Mouse (Mus musculus) liver, postnatal 0 days (tissue): ENCODE measurements around the gene Syt13. TPM values are rescaled to one million over a fixed set of nuclear protein-coding genes. Genes with fewer than 3 reads are reported as not detected.

Experiments used
- ATAC-seq: fragments of 200-750 bp; cut with Nextera tagmentation; 2 replicates; pipeline ENCODE4 v1.8.0; 2017; ENCODE audit warnings: mild to moderate bottlenecking, moderate library complexity
- DNase-seq: peaks from one replicate; pipeline ENCODE4 v3.0.0-alpha.2; 2016
- H3K27ac ChIP-seq: fragments of 300-500 bp; sonication (generic); 2 replicates; pipeline ENCODE4 v1.5.1; 2014; ENCODE audit warnings: antibody characterized with exemption, moderate library complexity, mild to moderate bottlenecking, low read depth
- H3K27me3 ChIP-seq: fragments of 300-500 bp; sonication (generic); 2 replicates; pipeline ENCODE4 v1.6.1; 2014; ENCODE audit warnings: low read length, control low read depth, mixed read lengths; ENCODE audit not compliant: insufficient read depth
- H3K36me3 ChIP-seq: fragments of 300-500 bp; sonication (generic); replicated peaks from 2 replicates; pipeline ENCODE4 v1.6.1; 2014; ENCODE audit warnings: mild to moderate bottlenecking, control low read depth, low read length, moderate library complexity, mixed read lengths; ENCODE audit not compliant: insufficient read depth
- H3K4me1 ChIP-seq: fragments of 300-500 bp; sonication (generic); 2 replicates; pipeline ENCODE4 v1.6.1; 2014; ENCODE audit warnings: antibody characterized with exemption, mild to moderate bottlenecking, control low read depth; ENCODE audit not compliant: insufficient read depth
- H3K4me2 ChIP-seq: fragments of 300-500 bp; sonication (generic); 2 replicates; pipeline ENCODE4 v1.6.1; 2014; ENCODE audit warnings: low read depth, mild to moderate bottlenecking, low read length, moderate library complexity, mixed read lengths
- H3K4me3 ChIP-seq: fragments of 300-500 bp; sonication (generic); 2 replicates; pipeline ENCODE4 v1.5.1; 2014; ENCODE audit warnings: low read depth, low read length
- H3K9ac ChIP-seq: fragments of 300-500 bp; sonication (generic); replicated peaks from 2 replicates; pipeline ENCODE4 v1.6.1; 2014; ENCODE audit warnings: mild to moderate bottlenecking, moderate library complexity
- H3K9me3 ChIP-seq: fragments of 300-500 bp; sonication (generic); 2 replicates; pipeline ENCODE4 v1.6.1; 2016; ENCODE audit warnings: mild to moderate bottlenecking, control low read depth, low read length, mixed read lengths
- CTCF ChIP-seq: sonication (generic); IDR thresholded peaks from 2 replicates; pipeline ENCODE4 v1.5.1; 2016; ENCODE audit warnings: antibody characterized with exemption, low read depth
- EP300 ChIP-seq: IDR thresholded peaks from 2 replicates; pipeline ENCODE4 v1.6.1; 2016; ENCODE audit warnings: antibody characterized with exemption, low read depth, mild to moderate bottlenecking
- WGBS: fragments of 180-500 bp; shearing (Covaris S2); extraction: QIAGEN DNeasy Blood & Tissue Kit; methylation state at CpG from one replicate; pipeline ENCODE4 v1.1.7; 2014; ENCODE audit not compliant: insufficient replicate concordance; 5-methylcytosine and 5-hydroxymethylcytosine counted together
- polyA plus RNA-seq: library from polyadenylated mRNA; unstranded; fragments of >200 nt; fragmentation: Nextera tagmentation; extraction: Ambion mirVana; gene quantifications from 2 replicates; pipeline ENCODE4 v1.2.1, GENCODE M21; 2015

The Syt13 gene
- polyA plus RNA-seq, 1 experiment from 2014 or later = 0.19 TPM

GRCm38 (mm10) chr2:92943406-92943805 is 28.5 kb downstream of the Syt13 start:
- TF ChIP-seq EP300 (no peak), CTCF (no peak)
- ATAC-seq = no peak
- H3K4me2 ChIP-seq = no peak overlapping the region
- H3K27ac ChIP-seq = no peak overlapping the region
- 0 out of 2 replicates have a peak, but pooled peaks cover 3% of the 10 kb centered on the region for H3K27me3 ChIP-seq
- WGBS = 76% methylated on average over 3 of the region's 3 CpGs
- H3K4me3 ChIP-seq = no peak overlapping the region
- H3K36me3 ChIP-seq = no peaks in the 10 kb centered on the region
- no peak for DNase-seq
- no peak overlapping the region for H3K9ac ChIP-seq
- no peaks in the 10 kb centered on the region for H3K9me3 ChIP-seq
- no peaks in the 10 kb centered on the region for H3K4me1 ChIP-seq

- Histone ChIP-seq H3K4me3 (no peak overlapping the region), H3K9ac (no peak overlapping the region), H3K4me2 (no peak overlapping the region), H3K27ac (no peak overlapping the region), H3K27me3 (0 out of 2 replicates have a peak, but pooled peaks cover 3% of the 10 kb centered on the region), H3K4me1 (no peaks in the 10 kb centered on the region), H3K36me3 (no peaks in the 10 kb centered on the region), H3K9me3 (no peaks in the 10 kb centered on the region)
- ATAC-seq (no peak), DNase-seq (no peak)
- 72% methylated on average over 3 of the region's 3 CpGs for WGBS
- TF ChIP-seq CTCF = no peak
Observed at GRCm38 (mm10) chr2:92944356-92944755, 29.5 kb downstream of the Syt13 start.

GRCm38 (mm10) chr2:92945125-92945746 is 30.3 kb downstream of the Syt13 start:
- TF ChIP-seq EP300 (no peak), CTCF (no peak)
- H3K4me2 ChIP-seq = no peak overlapping the region
- H3K4me3 ChIP-seq = no peak overlapping the region
- H3K27me3 ChIP-seq = 0 out of 2 replicates have a peak, but pooled peaks cover 3% of the 10 kb centered on the region
- H3K36me3 ChIP-seq = no peaks in the 10 kb centered on the region
- H3K9me3 ChIP-seq = no peaks in the 10 kb centered on the region
- WGBS = 89% methylated on average over 11 of the region's 11 CpGs
- no peak overlapping the region for H3K27ac ChIP-seq
- ATAC-seq (no peak), DNase-seq (no peak)
- H3K9ac ChIP-seq = no peak overlapping the region
- no peaks in the 10 kb centered on the region for H3K4me1 ChIP-seq

GRCm38 (mm10) chr2:92945824-92946598 is 31.1 kb downstream of the Syt13 start:
- ATAC-seq = no peak
- no peak for DNase-seq

GRCm38 (mm10) chr2:92947981-92948698 is 33.2 kb downstream of the Syt13 start:
- no peak for TF ChIP-seq EP300
- 8% methylated on average over 12 of the region's 12 CpGs for WGBS

More at GRCm38 (mm10) chr2:92945824-92946598, 31.1 kb downstream of the Syt13 start:
- H3K27me3 ChIP-seq = 0 out of 2 replicates have a peak, but pooled peaks cover 3% of the 10 kb centered on the region
- TF ChIP-seq CTCF (no peak), EP300 (no peak)
- H3K27ac ChIP-seq = no peak overlapping the region
- no peak overlapping the region for H3K4me3 ChIP-seq
- H3K36me3 ChIP-seq = no peaks in the 10 kb centered on the region
- no peak overlapping the region for H3K9ac ChIP-seq
- no peaks in the 10 kb centered on the region for H3K4me1 ChIP-seq
- 77% methylated on average over 11 of the region's 11 CpGs for WGBS
- H3K4me2 ChIP-seq = no peak overlapping the region
- no peaks in the 10 kb centered on the region for H3K9me3 ChIP-seq

GRCm38 (mm10) chr2:92948699-92949300 is 33.9 kb downstream of the Syt13 start:
- ATAC-seq (no peak), DNase-seq (no peak)
- Histone ChIP-seq H3K27ac (no peak overlapping the region), H3K9me3 (no peaks in the 10 kb centered on the region), H3K36me3 (no peaks in the 10 kb centered on the region), H3K27me3 (no peaks in the 10 kb centered on the region), H3K4me3 (no peak overlapping the region), H3K4me1 (no peaks in the 10 kb centered on the region), H3K4me2 (no peak overlapping the region), H3K9ac (no peak overlapping the region)
- 51% methylated on average over 7 of the region's 7 CpGs for WGBS
- TF ChIP-seq CTCF (no peak), EP300 (no peak)

More at GRCm38 (mm10) chr2:92947981-92948698, 33.2 kb downstream of the Syt13 start:
- no peaks in the 10 kb centered on the region for H3K4me1 ChIP-seq
- no peaks in the 10 kb centered on the region for H3K36me3 ChIP-seq
- ATAC-seq = no peak
- H3K9me3 ChIP-seq = no peaks in the 10 kb centered on the region
- H3K4me3 ChIP-seq = no peak overlapping the region
- no peak overlapping the region for H3K4me2 ChIP-seq
- no peaks in the 10 kb centered on the region for H3K27me3 ChIP-seq
- no peak overlapping the region for H3K9ac ChIP-seq
- H3K27ac ChIP-seq = no peak overlapping the region
- DNase-seq = no peak
